Mouse (Mus musculus): ENCODE measurements around the gene Fam173a.
A peak's percentile ranks its signal among the peaks of the same experiment; 100 is the strongest.

Fam173a gene

DNA sequence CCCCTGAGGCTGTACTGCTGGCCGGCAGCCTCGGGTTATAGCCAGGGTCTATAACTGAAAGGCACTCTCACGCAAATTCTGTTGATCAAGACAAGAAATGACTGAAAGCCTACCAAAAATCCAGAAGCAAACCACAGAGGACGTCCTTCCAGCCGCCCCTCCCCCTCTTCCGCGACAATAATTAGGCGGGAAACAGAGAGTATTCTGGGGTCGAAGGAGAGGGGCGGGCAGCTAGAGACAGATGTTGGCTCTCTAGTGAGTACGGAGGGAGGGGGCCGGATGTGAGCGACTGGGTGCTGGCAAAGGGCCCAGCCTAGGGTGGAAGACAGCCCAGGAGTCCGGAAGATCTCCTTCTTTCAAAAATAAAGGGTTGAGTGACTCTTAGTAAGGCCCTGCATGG lies at the start of gene Fam173a:
TSS of gene Fam173a (minus strand) at position 287 of the 400 bp plus-strand sequence.
- DNase-seq (ENCODE audit: low read depth, low spot score), result no peak

DNA sequence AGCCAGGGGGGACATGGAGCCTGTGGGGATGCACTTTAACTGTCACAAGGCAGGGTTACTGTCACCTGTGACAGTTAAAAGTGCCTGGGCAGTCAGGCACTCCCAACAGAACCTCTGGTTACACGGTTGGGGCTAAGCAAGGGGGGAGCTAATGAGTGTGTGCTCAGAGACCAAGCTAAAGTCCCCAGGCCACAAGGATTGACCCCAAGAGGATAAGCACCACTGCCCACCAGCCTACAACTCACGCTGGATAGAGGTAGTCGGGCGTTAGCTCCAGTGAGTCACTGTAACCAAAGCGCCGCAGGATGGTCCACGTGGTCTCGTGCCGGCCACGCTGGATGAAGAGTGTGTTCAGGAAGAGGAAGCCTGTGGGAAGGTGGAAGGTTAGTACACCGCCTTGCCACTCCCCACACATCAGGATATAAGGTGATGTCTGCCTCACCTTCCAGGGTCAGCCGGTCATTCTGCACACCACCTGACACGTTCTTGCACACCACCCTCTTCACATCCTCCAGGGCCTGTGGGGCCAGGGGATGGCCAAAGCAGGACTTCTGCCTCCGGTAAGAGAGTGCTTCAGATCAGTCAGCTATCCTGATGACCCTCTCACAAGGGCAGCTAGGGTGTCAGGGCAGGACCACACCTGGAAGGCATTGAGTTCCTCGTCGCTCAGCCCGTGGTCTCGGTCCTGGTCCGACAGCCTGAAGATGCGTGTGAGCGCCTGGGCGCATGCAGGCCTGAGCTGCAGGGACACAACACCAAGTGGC lies 48.6 kb upstream of the Fam173a start, which contains the start of gene Gm20683:
TSS of gene Gm20683 (minus strand) at position 647 of the 764 bp plus-strand sequence.
- DNase-seq (ENCODE audit: low read depth, low spot score), result no peak

DNA sequence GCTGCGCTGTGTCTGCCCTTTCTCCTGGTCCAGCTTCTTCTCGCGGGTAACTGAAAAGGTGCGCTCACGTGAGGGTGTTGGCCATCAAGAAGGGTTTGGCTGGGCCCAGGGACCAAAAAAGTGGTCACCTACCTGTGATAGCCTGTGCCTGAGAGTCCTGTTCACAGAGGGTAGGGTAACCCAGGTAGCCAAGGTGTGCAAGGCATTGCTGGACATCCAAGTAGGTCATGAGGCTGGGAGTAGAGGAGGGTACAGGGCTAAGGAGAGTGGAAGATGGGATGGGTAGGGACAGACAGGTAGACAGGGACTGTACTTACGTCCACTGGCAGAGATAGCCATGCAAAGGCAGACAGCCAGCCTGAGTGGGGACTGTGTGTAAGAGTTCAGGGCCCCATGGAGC lies 47.8 kb upstream of the Fam173a start:
- no peak for DNase-seq (ENCODE audit: low read depth, low spot score)

DNA sequence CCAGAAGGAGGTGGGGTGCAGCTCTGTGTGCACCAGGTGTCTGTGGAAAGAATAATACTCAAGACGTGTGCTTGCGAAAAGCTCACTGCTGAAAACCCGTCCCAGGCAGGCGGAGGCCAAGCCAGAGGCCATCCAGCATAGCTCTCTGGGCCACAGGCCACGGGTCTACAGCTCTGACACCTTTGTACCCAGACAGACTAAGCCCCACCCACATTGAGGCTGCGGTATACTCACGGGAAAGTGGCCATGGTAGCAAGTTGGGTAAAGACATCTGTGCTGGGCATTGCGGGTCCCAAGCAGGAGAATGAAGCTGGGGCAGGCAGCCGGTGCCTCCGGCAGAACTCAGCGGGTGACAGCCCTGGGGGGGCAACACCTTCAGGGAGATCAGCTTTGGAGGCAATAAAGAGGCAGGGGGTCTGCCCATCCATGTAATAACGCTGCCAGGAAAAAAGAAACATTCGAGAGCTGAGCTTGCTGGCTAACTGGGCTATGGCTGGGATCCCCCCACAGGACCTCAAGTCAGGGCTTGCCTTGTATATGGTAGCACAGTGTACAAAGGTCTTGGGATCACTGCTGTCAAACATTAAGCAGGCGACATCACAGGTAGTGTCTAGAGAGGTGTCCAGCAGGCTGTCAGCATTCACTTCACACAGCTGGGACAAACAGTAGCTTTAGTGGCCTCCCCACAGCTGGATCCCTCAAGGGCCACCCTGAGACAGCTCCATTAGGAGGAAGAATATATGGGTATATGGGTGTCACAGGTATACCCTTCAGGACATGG lies 46.9 kb upstream of the Fam173a start:
- DNase-seq (ENCODE audit: low read depth, low spot score), result no peak

DNA sequence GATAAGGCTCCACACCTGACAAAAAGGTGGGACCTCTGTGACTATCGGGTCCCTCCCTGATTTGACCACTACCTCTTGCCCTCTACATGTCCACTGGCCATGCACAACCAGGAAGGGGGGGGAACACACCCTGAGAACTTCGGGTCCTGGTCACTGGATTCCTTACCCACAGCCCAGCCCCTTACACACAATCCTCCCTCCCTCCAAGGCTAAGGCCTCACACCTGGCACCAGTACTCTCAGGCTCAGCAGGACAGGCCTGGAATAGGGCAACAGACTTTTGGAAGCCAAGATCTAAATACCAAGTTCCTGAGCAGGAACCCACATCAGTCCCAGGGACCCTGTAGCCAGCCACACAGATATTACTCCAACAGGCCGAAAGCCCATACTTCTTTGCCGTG lies 46.2 kb upstream of the Fam173a start:
- DNase-seq (ENCODE audit: low read depth, low spot score), result no peak

DNA sequence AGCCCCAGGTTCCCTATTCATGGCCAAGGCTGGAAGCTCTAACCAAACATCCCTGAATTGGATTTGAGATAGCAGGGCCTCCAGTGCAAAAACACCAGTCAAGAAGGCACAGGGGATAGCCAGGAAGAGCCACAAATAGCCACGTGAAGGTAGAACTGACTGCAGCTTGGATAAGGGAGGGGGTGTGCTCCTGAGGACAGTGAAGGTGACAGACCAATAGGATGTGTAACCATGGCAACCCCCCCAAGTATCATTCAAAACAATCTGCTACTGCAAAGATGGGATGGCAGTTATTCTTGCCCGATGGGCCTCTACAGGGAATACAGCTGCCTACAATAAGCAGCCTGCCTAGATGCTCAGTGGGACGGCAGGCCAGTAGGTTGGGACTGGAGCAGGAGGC lies 44.8 kb upstream of the Fam173a start:
- no peak for DNase-seq (ENCODE audit: low read depth, low spot score)

DNA sequence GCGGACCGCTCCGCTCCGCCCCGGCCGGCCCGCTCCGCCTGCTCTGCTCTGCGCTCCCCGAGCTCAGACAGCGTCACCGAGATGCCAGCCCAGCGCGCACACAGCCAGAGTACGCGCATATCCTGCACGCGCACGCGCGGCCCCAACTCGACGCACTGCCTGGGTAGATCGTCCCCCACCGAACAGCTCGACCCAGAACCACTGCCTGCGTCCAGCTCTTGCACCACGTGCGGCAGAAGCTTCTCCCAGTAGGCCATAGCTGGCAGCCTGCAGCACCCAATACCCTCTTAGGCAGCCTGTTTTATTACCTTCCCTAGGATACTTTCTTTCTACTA lies 44.3 kb upstream of the Fam173a start, which contains the start of gene Rhbdl1:
TSS of gene Rhbdl1 (minus strand) at position 220 of the 335 bp plus-strand sequence.
- DNase-seq (ENCODE audit: low read depth, low spot score), result peak; percentile 78

DNA sequence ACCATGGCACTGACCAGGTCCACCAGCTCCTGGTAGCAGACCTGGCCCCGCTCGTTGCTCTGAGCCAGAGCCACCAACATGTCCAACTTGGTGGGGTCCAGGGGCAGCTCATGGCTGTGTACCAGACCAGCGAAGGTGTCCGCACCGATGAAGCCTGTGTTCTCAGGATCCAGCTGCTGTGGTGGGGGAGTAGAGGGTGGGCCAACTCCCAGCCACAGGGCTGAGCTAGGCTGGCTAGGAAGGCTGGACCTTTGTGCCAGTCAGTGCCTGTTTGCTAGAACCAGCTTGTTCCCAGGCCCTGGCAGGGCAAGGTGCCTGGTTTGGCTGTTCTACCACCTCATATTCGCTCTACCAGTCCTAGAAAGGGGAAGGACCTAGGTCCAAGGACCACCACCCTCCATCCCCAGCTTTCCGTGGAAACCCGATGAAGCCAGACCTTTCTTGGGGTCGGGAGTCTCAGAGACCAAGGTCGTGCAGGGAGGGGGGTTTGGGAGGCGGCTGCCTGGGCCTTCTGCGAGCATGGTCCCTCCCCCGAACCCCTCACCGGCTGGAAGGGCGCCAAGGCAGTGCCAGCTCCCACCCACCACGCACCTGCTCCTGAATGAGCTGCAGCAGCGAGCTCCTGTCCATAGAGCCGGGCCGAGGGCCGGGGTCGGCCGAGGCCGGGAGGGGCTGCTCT lies 43.8 kb upstream of the Fam173a start:
- no peak for DNase-seq (ENCODE audit: low read depth, low spot score)

DNA sequence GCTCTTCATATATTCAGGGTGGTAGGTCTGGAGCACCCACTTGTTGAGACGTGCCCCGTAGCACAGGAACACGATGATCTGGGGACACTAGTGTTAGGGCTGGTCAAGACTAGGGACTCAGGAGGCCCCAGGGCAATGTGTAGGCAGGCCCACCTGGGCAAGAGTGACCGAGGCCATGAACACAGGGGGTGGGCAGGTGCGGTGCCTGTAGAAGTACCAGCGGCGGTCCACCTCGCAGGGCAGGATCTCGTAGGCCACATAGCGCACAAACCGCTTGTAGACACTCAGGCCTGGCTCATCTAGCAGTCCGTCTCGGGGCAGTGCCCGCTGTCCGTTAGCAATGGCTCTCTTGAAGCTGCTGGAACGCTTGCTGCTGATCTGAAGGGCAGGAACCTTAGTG lies 43.1 kb upstream of the Fam173a start:
- no peak for DNase-seq (ENCODE audit: low read depth, low spot score)

DNA sequence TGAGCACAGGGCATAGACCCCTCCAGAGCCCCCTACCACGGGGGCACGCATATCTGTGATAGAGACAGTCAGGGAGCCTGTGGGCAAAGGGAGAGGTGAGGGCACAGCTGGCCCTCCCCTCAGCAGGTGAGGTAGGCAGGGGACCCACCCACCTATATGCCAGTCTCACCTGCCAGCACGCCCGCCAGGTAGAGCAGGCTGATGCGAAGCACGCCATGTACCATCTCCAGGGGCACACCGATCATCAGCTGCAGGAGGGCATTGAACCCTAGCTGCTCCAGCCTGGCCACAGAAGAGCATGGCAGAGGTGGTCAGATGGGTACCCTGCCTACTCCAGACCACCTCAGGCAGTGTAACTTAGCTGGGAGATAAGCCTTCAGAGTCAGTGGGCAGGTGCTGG lies 42.6 kb upstream of the Fam173a start:
- DNase-seq (ENCODE audit: low read depth, low spot score), result no peak

DNA sequence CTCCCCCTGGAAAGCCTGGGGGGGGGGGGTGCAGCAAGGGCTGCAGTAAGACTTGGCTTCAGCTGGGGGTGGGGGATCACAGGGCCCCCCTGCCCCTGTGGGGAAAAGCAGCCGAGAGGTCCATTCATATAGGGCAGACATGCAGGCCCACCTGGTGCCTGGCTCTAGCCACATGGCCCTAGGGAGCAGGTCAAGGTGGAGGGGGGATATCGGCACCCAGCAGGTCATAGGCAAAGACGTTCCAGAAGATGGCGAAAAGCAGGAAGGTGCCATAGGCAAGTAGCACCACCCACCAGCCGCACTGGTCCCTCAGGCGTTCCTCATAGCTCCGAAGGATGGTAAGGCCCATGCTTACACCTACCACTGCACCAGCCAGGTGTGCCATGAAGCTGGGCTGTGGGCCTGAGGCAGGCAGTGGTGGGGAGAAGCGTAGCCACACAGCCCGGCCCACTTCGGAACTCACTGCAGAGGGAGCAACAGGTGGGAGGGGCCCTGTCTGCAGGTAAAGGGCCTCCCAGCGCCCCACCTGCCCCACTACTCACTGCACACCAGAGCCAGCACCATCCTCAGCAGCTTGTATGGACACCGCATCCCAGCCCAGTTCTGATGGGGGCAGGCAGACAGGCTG lies 42.0 kb upstream of the Fam173a start:
- DNase-seq (ENCODE audit: low read depth, low spot score), result no peak

DNA sequence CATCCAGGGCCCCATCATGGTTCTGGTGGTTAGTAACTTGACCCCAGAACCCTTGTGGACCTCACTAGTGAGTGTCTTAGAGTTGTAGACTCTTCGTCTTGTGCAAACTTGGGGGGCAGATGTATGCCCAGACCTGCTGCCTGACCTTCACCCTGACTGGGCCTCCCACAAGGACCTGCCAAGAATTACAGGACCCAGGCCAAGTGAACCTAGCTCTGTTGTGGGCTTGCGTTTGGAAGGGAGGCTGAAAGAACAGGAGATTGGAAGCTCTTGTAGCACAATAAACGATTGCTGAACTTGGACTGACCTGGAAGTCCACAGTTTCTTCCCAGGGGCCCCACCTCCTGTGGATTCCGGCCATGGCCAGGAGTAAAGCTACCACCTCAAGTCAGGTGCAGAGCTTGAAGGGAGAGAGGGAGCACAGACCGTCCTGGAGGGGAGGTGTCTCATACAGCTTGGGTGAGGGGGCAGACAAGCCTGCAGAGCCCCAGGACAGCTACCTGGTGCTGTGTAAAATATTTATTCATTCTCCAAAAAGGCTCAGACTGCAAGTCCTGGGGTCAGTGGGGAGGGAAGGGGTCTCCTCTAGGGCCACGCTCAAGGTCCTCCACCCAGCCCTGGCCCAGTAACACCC lies 41.4 kb upstream of the Fam173a start:
- DNase-seq (ENCODE audit: low read depth, low spot score), result no peak

DNA sequence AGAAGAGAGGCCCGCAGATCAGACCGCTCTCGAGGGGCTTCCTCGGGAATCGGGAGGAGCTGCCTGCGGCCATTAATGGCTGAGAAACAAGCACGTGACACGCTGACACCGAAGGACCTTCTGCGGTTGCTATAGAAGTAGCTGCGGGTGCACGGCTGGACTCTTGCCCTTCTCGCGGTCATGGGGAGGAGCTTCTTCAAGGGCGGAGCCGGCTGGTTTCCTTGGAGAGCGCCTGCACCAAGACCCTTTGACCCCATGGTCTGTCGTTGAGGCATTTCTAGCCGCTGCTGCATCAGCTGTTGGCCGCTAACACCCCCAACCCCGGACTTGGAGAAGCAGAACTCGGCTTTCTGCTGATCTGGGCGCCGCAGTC lies 40.6 kb upstream of the Fam173a start, which contains the start of gene Stub1:
TSS of gene Stub1 (minus strand) at position 114 of the 373 bp plus-strand sequence.
- peak; percentile 85 for DNase-seq (ENCODE audit: low read depth, low spot score)

DNA sequence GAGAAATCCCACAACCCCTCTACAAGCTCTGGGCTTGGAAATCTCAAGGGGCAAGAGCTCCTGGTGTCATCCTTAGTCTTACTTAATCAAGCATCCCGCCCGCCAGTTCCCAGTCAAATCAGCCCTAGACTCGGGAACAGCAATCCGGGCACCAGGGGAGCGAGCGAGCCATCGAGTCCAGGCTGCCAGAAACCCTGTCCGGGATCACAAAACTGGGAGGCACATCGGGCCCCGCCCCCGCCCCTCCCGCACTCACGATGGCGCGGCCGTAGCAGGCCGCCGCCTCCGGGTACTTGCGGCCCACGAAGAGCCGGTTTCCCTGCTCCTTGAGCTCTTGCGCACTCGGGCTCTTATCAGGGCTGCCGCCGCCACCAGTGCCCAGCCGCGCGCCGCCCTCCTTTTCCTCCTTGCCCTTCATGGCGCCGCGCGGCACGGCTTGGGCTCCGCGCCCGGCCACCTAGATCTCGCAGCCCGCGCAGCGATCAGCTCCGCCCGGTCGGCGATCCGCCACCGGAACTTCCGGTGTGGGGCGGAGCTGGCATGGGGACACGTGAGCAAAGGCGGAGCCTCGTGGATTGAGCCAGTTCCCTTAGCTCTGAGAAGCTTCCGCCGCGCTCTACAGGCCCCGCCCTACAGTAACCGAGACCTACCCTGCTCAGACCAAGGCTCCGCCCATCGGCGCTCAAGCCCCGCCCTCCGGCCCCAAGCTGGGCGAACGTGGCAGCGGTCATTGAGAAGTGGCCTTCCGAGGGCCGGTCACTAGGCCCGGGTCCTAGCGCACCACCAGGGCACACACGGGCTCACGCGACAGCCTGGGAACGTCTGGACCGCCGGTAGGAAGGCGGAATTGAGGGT lies 40.0 kb upstream of the Fam173a start:
- DNase-seq (ENCODE audit: low read depth, low spot score), result peak; percentile 99

DNA sequence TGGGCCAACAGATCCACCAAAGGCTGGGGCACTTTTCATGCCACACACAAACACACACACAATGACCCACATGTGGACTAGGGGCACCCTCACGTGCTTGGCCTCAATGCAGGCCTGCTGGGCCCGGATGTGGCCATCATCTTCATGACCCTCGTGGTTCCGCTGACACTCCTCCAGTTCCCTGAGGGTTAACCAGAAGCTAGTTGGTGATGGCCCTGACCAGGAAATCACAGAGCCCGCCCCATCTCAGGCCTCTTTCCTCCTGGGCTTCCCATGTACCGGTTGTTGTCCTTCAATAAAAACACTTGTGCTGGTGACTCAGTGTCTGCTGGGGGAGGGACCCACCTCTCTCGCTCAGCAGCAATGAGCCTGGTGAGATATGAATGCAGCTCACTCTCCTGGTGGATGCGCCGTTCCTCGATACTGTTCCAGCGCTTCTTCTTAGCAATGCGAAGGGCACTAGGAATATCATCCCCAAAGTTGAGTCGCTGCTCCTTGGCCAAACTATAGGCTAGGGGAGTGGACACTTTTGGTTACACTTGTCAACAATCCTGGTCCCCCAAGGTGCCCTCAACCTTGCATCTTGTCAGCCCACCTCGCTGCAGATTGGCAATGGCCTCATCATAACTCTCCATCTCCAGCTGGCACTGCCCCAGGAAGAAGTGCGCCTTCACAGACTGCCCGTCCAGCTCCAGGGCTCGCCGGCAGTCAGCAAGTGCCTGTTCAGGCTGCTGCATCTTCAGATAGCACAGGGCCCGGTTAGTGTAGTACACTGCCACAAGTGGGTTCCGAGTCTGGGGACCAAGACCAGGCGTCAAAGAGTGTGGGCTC lies 39.0 kb upstream of the Fam173a start:
- no peak for DNase-seq (ENCODE audit: low read depth, low spot score)

DNA sequence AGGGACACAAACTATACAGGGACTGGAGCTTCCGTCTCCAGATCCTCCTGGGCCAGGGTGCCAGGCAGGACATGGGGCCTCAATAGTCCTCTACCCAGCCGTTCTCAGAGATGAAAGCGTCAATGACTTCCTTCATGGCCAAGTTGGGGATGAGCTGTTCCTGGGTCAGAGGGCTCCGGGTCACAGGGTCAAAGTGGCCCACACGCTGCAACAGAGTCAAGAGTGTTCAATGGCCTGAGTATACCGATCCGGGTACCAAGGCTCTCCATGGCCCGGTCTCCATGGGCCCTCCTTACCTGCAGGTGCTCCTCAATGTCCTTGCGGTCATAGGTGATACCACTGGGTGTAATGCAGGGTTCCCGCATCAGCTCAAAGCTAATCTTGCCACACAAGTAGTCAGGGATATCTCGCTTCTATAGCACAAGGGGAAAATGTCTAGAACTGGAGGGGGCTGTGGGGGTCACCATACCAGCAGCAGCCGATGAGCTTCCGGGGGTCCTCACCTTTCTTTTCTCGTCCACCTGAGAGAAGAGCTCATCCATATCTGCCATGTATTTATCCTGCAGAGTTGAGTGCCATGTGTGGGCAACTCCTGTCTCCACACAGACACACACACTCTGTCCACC lies 38.2 kb upstream of the Fam173a start:
- no peak for DNase-seq (ENCODE audit: low read depth, low spot score)

DNA sequence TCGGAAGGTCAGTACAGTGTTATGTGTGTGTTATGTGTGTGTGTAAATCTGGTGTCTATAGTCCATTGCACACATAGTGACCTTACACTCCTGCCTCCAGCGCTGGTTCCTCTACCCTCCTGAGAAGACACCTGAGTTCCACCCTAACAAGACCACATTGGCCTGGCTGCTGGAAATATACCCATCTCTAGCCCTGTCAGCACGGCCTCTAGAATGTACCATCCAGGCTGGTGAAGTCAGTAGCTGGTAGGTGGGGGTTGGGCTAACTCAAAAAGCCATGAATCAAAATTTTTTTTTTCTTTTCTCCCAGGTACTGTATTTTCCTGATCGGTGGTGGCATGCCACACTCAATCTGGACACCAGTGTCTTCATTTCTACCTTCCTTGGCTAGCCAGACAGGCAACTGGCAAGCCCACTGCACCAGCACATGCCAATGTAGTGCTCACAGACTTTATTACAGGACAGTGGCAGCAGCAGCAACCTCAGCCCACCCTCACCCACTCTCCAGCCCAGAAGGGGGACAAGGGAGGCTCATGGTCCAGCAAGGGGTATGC lies 37.6 kb upstream of the Fam173a start:
- no peak for DNase-seq (ENCODE audit: low read depth, low spot score)

DNA sequence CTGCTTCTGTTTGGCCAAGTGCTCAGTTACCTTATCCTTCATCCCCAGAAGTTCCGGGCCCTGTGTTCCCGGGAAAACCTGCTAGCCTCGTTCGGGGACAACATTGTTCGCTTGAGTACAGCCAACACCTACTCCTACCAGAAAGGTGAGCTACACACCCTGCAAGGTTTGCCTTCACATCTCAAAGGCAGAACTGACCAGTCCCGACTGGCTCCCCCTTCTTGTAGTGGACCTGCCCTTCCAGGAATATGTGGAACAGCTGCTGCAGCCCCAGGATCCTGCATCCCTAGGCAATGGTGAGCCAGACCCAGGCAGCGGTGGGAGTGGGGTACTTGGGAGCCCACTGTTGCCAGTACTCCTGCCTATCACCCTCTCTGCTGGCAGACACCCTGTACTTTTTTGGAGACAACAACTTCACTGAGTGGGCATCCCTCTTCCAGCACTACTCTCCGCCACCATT lies 36.9 kb upstream of the Fam173a start:
- DNase-seq (ENCODE audit: low read depth, low spot score), result no peak
